Mouse (Mus musculus): ENCODE measurements at regions not wholly inside any gene's neighbourhood (a gene's known extent, or its start where the extent isn't known, plus 50 kb on each side); places are given as distances from the start of the nearest gene placed in this dataset.

- TF ChIP-seq GATA1 (IDR thresholded peaks at IDR 0.05; ENCODE audit: borderline replicate concordance, low read length), result no peak
- TF ChIP-seq FLI1 (IDR thresholded peaks at IDR 0.05; ENCODE audit: low read length), result no peak
Observed at GRCm38 (mm10) chr4:93927117-93927516, 591.8 kb upstream of the Tusc1 start.
